Mouse (Mus musculus) right cerebral cortex, postnatal 25 days (tissue): Measurements from ENCODE around the gene Drosha.
A peak's percentile ranks its signal among the peaks of the same experiment; 100 is the strongest.

ENCODE experiments used
- DNase-seq: peaks from one replicate; pipeline ENCODE4 v3.0.0; 2022

Gene Drosha

DNA sequence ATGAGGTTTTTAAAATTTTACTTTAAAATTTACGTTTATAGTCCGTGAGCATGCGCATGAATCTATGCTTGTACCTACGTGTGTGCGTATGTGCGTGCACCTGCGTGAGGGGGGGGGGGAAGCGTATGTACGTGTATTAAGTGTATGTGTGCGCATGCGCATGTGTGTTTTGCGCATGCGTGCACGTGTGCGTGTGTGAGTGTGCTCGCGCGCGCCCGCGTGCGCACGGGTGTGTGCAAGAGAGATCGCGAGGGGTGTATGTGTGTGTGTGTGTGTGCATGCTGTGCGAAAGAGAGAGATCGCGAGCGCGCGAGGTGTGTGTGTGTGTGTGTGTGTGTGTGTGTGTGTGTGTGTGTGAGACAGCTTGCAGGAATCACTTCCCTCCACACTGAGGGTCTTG, 8.8 kb downstream of the Drosha start:
- DNase-seq = no peak

DNA sequence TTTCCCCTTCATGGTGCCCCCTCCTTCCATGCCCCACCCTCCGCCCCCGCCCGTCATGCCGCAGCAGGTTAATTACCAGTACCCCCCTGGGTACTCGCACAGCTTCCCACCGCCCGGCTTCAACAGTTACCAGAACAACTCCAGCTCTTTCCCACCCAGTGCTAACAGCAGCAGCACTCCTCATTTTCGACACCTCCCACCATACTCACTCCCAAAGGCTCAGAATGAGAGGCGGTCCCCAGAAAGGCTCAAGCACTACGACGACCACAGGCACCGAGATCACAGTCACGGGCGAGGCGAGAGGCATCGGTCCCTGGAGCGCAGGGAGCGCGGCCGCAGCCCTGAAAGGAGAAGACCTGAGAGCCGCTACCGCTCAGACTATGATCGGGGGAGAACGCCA, 9.6 kb downstream of the Drosha start:
- no peak for DNase-seq

DNA sequence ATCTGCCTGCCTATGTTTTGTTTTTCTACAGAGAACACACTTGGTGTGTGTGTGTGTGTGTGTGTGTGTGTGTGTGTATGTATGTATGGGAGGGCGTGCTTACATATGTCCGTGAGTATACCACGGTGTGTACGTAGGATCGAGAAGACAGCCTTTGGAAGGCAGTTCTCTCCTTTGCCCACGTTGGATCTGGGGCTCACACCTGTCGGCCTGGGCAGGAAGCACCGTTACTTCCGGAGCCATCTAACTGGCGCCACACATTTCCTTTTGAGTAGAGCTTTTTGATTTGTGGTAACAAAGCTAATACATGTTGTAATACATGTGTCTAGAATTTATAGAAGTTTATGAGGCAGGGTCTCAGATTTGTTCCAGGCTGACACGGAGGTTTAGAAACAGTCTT, 16.1 kb downstream of the Drosha start:
- DNase-seq = no peak

DNA sequence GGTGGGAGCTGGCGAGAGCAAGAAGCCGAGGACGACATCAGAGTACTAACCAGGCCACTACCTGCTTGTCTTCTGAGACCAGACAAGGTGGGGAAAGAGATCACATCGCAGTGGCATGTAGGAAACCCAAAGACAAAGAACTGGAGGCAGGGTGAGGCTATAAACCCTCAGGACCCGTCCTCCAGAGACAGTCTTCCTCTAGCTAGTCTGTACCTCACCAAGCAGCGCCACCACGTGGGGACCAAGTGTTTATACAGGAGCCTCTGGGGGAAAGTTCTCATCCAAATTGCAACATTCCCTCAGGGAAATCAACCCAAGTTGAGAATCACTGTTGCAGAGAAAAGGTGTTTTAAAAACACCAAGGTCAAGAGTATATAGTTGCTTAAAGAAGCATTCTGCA, 18.2 kb downstream of the Drosha start:
- DNase-seq = no peak

DNA sequence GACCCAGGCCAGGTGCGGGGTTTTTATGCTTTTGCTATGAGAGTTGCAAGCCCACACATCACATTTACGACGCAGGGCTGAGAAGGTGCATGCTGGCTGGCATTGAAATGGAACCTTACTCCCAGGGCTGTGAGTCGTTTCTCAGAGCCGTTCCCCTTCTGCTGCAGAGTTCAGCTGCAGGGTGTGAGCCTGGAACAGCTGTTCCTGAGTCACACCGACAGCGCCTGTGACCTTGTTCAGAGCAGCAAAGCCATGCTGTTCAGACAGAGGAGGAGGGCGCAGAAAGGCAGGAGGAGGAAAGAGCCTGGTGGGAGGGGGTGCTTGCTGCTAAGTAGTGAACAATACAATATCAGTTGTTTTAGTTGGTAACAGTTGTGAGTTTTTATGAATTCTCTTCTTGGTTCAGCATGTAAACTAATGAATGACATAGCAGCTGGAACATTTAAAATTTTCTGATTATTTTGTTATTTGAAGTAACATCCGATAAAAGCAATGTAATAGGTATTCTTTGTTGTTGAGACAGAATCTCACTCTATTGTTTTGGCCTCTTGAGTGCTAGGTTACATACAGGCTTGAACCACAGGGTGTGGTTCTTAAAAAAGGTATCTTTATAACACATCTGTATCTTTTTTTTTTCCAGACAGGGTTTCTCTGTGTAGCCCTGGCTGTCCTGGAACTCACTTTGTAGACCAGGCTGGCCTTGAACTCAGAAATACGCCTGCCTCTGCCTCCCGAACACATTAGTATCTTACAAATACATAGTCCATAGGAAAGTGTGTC, 23.8 kb downstream of the Drosha start:
- no peak for DNase-seq

DNA sequence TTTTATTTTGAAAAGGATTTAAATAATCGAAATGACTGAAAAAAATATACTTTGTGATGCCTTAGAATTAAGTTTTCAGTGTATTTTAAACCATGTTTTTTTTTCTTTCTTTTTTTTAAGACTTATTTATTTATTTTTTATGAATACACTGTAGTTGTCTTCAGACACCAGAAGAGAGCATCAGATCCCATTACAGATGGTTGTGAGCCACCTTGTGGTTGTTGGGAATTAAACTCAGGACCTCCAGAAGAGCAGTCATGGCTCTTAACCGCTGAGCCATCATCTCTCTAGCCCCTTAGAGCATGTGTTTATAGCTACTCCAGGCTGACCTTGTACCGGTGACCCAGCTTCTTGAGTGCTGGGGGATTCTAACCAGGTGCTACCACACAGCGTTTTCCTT, 24.8 kb downstream of the Drosha start:
- no peak for DNase-seq

DNA sequence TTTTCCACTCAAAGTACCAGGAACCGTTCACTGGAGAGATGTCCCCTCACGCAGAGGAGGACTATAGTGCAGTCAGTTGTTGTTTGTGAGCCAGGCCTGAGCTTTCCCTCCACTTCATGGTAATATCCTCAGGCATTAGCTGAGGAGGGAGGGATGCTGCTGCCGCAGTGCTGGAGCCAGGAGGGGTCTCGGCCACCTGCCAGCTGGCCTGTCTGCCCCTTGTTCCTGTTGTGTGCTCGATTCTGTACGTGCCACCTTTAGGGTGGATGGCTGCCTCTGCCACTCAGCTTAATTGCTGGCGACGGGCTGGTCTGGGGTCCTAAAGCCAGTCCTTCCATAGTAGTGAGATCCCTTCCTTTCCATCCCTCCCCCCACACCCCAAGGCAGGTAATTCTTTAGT, 28.9 kb downstream of the Drosha start:
- DNase-seq = no peak

DNA sequence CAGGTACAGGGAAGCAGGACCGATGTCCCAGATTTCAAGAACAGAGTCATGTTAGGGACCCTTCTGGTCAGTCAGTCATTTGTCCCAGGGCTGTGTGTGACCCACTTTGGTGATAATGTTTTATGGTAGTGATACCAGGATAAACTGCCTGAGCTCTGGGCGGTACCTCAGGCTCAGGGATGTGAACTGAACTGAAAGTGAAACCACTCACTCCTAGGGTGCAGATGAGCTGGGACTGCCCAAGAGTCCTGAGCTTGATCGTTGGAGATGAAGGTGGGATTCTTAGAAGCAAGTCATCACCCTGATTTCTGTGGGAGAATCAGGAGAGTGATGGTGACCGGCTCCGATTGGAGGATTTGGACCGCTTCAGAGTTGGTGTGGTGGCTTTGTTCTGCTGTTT, 32.2 kb downstream of the Drosha start:
- DNase-seq = no peak

DNA sequence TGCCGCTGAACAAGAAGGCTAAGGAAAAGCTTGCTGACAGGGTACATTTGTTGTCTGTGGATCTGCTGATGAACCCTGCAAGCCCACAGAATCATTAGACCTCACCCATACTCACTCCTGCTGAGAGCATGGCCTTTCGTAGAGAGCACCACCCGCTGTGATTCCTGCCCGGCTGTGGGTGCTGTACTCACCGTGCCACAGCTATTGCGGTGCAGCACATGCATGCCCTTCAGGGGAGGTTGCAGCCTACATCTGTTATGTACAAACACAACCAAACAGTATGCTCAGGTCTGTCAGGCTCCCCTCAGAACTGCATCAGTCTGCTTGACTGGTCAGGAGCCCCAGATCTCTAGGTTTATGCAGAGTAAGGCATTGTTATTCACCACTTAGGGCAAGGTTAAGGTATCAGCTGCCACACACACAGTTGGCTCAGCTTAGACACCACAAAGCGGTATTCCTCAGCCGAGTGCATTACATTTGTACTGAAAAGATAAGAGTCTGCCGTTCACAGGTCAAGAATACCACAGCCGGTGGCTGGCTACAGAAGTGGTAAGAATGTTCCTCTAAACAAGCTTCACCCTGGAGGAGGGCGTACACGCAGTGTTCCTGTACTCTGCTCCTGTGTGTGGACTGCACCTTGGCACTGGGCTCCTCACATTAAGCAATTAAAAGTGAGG, 33.4 kb downstream of the Drosha start:
- no peak for DNase-seq

DNA sequence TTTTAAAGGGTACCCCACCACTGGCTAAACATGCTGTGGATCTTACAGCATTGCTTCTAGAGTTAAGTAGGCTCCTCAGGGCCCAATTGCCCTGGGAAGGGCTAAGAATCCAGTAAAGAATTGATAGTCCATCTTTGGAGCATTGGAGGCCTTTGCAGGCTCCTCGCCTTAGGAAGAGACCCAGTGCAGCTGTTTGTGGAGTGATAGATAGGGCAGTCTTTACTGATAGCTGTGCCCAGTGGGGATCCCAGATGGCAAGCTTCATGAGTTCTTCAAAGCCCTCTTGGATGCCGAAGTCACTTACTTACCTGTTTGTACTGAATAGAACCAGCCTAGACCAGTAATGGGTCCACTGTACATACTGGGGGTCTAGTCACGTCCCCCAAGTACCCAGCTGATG, 34.0 kb downstream of the Drosha start:
- no peak for DNase-seq

DNA sequence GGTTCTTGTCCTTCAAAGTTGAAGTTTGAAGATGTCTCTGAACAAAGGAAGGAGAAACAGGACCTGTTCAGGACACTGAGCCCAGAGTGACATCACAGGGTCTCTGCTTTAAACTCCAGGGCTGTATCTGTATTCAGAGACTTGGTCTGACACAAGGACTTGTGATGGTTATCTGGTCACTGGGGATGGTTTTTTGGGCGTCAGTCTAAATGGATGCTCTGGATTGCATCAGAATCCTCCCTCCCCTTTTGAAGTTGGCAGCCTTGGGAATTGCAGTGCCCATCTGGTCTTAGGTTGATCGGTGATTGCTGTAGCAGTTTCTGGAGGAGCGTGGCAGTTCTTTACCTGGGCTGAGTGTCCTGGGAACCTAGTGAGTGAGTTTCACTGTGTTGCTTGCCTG, 37.4 kb downstream of the Drosha start:
- DNase-seq = no peak

DNA sequence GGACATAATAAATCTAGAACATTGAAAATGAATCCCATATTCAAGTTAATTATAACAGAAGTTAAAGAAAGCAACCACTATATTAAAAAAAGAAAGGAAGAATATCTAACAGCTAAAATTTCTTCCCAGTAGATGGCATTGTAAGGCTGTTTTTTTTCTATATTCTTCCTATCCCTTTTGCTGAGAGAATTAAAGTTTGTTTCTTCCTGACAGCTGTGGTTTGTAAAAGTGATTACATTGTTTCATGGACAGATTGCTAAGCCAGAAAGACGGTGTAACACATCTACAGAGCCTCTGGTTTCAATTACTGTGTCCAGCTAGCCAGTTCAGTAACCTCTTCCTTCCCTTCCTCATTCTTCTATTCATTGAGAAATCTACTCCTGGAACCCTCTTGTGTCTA, 39.1 kb downstream of the Drosha start:
- DNase-seq = no peak

DNA sequence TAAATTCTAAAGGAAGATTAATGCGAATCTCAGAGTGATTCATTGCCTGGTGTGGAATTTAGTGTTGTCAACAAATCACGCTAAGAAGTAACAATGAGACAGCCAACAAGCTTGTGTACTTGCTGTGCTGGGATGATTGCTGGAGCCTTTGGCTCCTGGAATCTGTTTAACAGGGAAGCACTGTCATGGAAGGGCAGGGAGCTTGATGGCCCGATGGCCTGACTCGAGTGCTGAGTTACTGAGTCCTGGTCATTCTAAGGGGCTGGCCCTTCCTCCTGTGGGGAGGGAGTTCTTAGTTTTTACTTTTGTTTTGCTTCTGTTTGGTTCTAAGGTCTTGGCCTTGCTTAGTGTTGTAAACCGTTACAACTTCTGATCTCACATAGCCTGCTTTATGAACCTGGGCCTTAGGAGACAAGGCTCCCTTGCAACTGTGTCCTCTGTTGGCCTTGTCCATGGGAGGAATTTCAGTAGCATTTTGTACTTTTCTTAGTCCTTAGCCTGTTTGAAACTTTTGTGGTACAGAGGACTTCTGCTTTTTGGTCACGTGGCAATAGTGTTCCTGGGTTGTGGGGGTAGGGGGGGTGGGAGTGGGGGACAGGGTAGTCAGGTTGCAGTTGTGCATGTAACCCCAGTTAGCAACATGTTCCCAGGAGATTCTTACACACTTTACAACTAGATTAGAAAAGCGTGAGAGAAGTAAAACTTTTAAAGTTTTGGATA, 41.1 kb downstream of the Drosha start:
- DNase-seq = no peak

DNA sequence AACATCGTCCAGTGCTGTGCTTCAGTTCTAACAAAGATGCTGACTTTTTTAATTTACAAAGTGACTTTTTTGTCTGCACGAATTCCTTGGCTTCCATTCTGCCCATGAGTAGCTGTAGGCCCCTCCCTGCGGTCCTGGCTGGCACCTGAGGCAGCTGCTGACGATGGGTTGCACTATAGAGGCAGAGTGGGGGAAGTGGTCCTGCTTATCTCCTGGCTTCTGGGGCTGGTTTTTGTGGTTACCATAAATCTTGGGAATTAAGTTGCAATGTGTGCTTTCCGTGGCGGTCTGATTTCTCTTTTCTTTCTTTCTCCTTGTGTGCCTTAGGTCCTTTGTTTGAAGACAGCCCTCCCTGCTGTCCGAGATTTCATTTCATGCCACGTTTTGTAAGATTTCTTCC, 42.7 kb downstream of the Drosha start:
- DNase-seq = no peak

DNA sequence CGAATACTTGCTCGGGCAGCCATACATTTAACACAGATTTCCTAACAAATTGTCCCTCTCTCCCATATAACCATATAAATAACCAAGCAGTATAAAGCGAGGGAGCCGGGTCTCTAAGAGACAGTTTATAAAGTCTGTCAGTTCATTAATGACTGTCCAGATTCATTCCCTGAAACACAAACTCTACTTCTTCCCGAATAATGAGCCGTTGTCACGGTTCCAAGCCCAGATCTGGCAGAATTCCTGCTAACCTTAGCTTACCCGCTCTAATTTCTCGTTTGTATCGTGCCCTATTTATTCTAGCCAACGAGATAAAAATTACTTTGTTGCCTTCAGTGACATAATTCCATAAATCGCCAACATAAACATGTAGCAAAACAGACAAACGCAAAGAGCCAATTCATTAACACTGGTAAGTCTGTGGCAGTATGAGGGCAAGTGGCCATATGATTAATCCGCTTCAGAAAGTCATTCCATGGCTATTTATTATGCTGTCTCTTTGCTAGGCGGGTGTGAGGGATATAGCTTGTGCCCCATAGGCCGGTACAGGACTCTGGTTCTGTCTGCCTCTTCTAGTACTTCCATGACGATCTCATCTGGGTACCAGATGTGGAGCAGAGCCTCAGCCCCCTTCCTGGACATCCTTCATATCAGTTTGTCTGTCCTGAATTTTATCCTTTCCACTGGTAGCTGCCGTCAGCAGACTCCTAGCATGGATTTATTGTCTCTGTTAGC, 51.0 kb downstream of the Drosha start:
- DNase-seq = no peak

DNA sequence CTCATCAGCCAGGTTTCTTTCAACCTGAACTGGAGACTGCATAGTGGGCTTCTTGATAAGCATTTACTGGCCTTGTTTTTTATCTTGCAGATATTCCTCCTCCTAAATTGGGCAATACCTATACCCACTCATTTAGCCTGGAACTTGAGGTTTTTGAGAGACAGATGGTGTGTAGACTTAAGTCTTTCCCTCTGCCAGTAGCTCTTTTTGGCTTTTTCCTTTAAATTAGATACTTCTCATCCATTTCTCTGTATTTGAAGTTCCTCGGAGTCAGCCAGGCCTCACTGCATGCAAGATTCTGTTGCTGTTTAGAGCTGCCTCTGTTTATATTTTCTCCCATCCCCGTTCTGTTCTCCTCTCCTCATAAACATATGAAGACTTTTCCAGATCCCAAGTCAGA, 51.7 kb downstream of the Drosha start:
- DNase-seq = no peak

DNA sequence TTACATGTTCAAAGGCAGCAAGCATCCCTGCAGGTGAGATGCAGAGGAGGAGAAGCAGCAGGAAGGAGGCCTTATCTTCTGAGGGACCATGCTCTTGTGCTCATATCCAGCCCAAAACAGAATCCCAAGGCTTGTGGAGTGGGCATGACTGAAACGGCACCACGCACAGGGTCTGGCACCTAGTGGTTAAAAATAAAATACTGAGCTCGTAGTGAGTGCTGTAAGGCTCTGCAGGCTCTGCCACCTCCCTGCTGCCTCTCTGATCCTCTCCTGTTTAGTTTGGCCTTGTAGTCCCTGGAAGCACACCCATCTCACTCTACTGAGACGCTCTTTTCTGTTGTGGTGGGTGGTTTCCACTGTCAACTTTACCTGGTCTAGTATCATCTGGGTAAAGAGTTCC, 52.3 kb downstream of the Drosha start:
- no peak for DNase-seq

DNA sequence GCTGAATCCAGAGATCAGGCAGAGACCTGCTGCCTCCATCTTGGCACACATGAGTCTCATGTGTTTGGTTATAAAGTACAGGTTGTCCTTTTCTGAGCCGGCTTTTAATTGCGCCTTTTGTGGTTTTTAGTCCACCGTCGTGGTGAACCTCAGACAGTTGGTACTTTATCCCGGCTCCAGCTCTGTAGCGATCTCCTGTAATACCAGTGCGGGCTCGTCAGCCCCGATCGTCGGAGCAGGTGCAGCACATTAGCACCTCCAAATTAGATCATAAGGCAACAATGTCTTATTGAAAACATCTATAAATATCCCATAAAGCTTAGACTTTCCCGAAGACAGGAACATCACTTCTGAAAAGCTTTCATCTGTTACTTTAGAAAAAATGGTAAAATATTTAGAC, 53.3 kb downstream of the Drosha start:
- DNase-seq = no peak

DNA sequence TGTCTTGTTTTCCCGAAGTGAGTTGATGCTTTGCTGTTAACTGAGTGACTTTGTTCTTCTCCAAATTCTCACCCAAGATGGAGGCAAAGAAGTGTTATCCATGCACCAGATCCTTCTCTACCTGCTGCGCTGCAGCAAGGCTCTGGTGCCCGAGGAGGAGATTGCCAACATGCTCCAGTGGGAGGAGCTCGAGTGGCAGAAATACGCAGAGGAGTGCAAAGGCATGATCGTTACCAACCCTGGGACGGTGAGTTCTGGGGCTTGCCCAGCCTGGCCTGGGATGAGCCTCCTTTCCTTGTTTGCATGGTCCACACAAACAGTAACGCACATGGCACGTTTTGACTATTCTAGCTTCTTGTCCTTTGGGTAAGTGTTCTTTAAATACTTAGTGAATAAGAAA, 54.0 kb downstream of the Drosha start:
- no peak for DNase-seq

DNA sequence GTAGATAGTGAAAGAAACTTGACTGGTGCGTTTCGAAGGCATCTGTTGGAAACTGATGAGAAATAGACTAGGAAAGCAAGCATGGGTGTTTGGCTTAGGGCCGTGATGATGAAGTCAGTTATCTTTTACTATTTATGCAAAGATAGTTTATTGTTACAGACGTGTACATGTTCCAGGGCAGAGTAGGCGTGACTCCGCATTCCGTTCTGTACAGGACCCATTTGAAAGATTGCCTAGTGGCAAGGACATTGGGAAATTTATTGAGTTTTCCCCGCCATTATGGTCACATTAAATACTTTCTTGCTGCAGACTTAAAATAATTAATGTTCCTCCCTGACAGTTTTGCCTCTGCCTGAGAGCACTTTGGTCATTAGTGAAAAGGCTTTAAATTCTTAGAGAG, 55.3 kb downstream of the Drosha start:
- no peak for DNase-seq

DNA sequence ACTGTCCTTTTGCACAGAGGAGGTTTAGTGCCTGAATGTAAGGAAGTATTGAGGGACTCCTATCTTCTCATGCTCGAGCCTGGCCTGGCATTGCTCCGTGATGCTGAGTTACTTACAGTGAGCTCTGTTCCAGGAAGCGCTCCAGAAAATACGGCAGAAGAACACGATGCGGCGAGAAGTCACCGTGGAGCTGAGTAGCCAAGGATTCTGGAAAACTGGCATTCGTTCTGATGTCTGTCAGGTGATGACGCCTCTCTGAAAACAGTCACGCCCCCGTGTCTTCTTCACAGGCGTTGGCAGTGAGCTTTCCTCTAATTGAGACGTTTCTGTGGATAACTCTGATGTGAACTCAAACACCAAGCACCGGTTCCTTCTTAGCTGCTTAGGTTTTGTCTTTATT, 60.2 kb downstream of the Drosha start:
- peak; percentile 51 for DNase-seq

DNA sequence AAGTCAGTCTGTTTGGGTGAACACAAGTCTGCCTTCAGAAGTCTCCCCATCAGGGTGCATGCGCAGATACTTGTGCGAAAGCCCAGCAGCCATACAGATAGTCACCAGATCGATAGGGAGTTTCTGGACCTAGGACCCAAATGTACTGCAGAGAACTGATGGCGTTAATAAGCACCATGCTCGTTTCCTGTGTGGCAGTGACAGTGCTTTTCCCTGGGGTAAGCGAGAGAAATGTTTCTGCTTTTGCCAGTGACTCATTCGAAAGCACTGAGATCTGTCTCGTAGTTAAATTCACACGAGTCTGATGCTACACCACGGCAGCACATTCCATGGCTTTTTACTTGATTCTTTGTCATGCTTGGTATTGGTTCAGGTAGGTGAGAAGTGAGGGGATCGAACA, 60.7 kb downstream of the Drosha start:
- DNase-seq = no peak

DNA sequence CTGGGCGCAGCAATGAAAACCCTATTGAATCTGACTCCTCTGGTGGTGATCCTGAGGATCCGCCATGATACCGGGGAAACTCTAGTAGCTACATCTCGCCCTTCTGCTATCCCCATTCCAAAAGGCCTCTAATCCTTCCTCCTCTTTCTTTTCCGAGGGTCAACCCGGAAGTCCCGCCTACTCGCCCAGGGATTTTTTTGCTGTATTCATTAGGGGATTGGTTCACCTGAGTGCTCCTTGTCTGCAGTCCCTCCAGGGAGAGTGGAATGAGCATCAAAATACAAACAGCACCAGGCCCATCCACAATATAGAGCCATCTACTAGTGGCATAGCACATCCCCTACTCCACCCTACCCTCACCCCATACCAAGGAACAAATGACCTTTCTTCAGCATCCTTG, 62.6 kb downstream of the Drosha start:
- DNase-seq = no peak

DNA sequence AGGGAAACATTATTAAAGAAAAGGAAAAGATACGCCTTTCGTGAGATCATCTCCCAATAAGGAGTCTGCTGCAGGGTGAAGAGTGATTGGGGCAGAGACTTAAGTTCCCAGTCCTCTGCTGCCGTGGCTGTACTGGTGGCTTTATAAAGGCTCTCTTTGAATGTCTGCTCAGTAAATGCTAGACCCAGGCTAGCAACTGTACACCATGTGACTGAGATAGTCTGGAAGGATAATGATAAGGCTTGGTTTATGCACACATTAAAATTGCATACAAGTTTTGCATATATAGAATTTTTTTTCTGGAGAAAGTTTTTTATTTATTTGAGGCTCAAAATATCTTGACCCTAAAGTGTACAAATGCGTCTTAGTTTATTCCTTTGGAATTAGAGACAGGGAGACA, 63.7 kb downstream of the Drosha start:
- no peak for DNase-seq
